Mouse (Mus musculus): Measurements from ENCODE around the gene AI854703.

Gene AI854703

DNA sequence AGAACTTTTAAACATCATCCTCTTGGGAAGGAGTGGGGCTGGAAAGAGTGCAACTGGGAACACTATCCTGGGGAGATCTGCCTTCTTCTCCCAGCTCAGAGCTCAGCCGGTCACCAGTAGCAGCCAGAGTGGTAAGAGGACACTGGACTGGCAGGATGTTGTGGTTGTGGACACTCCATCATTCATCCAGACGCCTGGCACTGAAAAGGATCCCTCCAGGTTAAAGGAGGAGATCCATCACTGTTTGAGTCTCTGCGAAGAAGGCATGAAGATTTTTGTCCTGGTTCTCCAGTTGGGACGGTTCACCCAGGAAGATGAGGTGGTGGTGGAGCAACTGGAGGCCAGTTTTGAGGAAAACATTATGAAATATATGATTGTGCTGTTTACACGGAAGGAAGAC is 32.2 kb downstream of the AI854703 start:
- no peak for DNase-seq (ENCODE audit: low read depth, low spot score)

DNA sequence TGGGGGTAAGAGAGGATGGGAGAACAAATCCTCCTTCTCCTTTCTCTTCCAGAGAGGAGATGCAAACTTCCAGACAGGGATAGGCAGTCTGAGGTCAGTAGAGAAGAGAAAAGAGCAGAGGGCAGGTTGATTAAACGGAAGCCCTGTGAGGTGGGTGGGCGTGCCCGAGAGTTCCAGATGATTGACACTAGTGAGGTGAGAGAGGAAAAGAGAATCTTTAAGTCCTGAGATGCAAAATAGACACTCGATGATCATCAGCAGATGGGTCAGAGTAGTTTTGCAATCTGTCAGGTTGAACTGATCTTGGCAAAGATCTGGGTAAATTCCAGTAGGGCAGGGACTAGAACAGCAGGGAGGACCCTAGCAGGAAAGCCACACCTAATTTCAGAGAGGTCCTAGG is 38.2 kb downstream of the AI854703 start:
- DNase-seq (ENCODE audit: low read depth, low spot score) = no peak

DNA sequence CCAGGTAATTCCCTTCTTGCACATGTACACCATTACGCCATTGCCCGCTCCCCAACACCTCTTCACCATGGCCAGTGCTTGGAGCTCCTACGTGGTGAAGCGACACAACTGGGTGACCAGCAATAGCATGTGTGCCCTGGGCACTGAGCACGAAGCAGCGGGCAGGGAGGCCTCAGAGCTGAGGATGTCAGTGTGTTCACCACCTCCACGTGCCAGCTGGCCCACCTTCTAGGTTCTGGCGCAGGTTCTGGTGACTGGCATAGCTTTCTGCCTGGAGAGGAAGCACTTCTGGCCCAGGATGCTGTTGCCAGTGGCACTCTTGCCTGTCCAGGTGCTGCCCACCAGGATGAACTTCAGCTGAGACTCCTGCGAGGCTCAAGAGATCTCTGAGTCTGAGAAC is 38.9 kb downstream of the AI854703 start:
- DNase-seq (ENCODE audit: low read depth, low spot score) = no peak

DNA sequence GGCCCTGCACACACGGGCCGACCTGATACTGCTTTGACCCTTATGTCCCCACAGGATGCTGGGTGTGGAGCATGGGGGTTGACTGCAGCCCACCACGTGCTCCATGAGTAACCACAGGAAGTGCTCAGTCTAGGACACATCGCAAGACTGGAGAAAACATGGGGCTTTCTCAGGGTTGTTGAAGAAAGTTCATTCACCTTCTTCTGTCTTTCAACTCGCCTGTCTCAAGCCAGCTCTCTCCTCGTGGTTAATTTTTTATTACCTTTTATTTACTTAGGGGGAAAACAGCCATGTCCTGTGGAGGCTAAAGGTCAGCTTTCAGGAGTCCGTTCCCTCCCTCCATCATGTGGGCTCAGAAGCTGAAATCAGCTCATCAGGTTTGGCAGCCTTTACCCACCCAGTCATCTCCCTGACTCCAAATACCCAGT is 39.6 kb downstream of the AI854703 start:
- no peak for DNase-seq (ENCODE audit: low read depth, low spot score)

DNA sequence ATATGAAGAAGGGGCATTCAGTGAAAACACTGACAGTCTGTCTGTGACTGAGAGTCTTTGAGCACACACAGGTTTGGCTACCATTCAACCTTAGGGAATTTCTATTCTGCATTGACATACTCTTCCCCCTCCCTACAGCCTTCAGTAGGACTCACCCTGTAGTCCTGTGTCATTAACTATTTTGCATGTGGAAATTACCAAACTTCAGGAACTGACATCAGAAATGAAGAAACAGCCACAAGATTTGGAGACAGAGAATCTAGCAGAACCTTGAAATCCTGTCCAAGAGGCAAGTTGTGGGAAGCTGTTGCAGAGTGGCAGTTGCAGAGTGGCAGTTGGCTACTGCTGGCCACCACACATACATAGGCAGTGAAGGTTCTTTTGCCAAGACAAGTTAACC is 41.5 kb downstream of the AI854703 start:
- DNase-seq (ENCODE audit: low read depth, low spot score) = no peak

DNA sequence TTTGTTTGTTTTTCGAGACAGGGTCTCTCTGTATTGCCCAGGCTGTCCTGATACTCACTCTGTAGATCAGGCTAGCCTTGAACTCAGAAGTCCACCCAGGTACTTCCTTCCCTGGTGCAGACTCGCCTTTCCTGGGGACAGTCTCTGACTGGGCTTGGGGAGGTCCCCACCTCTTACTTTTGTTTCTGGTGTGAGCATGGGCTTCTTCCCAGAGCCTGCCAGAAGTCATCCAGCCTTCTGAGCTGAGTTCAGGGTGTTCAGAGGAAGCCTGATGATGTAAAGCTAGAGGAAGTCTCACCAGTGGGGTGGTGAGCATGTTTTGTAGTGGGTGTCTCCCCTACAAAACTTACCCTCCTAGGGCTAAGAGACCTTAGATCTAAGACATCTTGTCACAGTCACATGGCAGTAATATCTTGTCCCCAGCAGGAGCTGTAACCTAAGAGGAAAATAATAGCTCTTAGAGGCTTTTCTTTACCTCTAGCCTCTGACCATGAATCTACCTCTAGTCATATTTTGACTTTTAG is 42.9 kb downstream of the AI854703 start:
- no peak for DNase-seq (ENCODE audit: low read depth, low spot score)

DNA sequence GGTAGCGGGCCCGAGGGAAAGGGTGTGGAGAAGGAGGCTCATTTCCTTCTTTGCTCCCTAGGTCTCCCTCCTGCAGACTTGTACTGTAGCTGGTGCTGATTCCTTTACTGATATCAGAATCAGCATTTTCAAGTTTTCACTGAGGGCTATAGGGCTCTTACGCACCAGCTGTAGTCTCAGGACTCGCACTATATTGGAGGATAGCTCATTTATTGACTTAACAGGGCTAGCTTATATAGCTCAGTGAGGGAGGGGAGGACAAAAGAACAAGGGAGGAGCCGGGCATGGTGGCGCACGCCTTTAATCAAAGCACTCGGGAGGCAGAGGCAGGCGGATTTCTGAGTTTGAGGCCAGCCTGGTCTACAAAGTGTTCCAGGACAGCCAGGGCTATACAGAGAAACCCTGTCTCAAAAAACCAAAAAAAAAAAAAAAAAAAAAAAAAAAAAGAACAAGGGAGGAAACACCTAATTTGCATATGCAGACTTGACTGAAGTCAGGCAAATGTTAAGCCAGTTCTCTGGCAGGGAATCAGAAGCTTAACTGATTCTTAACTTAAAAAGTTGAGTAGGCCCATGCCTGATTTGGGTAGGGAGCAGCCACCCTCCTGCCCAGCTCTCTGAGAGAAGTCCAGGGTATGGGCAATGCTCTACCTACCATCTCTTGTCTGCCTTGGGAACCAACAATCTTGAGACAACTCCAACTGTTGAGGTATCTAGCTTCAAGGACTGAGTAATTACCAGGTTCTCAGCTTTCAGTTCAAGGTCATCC is 47.9 kb downstream of the AI854703 start:
- no peak for DNase-seq (ENCODE audit: low read depth, low spot score)

DNA sequence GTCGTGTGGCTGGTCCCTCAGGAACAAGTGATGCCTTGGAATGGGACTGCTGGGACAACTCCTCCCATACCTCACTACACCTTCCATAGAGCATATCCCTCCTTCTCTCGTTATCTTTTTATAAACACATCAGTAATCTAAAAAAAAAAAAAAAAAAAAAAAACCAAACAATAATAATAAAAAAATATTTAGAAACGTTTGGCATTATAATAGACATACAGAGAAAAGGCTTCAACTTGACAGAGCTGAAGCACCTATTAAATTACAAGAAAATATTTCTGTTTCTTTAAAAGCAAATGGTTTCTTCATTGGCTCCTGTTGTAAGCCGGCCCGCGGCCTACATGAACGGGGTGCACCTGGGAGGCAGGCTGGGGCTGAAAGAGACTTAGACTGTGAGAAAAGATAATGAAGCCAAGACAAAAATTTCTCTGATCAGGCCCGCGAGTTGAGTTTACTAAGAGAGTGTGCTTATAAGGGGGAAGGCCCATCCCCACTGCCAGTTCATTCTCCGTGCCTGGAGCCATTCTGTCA is 48.9 kb downstream of the AI854703 start:
- no peak for DNase-seq (ENCODE audit: low read depth, low spot score)

DNA sequence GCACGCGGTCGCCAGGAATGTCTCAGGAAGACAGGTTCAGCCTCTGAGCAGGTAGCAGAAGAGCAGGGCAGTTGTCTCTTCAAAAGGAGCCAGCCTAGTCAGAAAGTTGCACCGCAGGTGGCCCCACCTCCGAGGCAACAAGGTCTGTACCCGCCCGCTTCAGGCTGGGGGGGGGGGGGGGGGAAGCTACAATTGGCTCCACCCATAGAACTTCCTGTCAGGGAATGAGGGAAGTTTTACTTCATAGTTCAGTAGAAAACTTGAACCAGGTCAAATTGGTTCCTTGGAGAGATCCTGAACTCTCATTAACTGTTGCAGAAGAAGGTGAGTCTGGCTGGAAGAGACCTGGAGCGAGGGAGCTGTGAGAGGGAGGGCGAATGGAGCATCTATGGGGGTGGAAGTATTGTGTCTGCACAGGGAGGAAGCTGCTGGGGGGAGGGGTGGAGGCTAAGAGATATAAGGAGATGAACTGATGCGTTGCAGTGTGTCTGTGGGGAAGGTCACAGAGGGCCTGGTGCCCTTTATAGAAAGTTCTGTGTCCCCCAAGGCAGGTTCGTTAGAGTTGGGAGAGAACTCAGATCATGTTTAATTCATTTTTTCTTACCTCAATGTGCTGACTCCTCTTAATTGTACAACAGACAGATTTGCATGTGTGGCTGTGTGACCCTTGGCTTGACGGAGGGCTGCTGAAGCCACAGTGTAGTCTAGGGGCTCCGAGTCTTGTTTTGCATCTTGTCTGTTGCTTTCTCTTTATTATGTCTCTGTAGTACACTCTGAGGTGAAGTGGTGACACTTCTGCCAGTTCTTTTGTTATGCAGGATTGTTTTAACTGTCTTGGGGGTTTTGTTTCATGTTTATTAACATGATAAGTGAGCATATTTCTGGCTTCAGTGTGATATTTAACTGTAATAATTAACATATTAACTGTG is 49.6 kb downstream of the AI854703 start, which contains the start of gene Gimap9:
TSS of gene Gimap9 (plus strand) at position 199 of the 929 bp plus-strand sequence.
- DNase-seq (ENCODE audit: low read depth, low spot score) = no peak

DNA sequence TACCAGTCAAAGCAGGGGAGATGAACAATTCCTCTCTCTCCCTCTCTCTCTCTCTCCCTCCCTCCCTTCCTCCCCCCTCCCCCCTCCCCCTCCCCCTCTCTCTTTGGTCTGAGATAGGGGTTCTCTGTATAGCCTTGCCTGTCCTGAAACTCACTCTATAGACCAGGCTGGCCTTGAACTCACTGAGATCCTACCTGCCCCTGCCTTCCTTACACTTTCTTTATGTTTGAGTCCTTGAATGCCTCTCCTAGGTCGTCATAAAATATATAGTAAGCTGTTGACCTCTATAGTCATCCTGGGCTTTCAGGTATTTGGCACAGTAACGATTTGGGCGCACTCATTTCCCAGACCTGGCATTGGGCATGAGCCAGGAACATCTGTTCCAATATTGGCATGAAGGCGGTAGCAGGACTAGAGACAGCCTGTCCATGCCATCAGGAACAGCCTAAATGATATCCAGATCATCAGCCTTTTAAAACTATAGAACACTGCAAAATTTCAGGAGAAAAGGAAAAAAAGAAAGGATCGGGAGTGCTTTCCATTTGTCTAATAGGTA is 50.4 kb downstream of the AI854703 start:
- DNase-seq (ENCODE audit: low read depth, low spot score) = no peak

DNA sequence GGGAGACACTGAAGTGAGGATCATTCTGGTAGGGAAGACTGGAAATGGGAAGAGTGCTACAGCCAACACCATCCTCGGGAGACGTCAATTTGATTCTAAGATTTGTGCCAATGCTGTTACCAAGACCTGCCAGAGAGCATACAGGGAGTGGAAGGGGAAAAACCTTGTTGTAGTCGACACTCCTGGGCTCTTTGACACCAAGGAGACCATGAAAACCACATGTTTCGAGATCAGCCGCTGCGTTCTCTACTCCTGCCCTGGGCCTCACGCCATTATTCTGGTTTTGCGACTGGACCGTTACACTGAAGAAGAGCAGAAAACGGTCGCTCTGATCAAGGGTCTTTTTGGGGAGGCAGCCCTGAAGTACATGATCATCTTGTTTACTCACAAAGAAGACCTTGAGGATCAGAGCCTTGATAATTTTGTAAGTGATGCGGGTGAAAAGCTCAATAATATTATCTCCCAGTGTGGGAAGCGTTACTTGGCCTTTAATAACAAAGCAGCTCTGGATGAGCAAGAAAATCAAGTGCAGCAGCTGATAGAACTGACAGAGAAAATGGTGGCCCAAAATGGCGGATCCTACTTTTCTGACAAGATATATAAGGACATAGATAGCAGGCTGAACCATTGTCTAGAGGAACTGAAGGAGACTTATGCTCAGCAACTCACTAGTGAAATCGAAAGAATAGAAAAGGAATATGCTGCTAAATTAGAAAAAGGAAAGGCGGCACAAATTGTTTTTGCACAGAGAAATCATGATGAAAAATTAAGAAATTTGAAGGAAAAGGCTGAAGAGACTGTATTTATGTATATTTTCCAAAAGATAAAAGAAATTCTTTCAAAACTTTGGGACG is 51.2 kb downstream of the AI854703 start:
- no peak for DNase-seq (ENCODE audit: low read depth, low spot score)

DNA sequence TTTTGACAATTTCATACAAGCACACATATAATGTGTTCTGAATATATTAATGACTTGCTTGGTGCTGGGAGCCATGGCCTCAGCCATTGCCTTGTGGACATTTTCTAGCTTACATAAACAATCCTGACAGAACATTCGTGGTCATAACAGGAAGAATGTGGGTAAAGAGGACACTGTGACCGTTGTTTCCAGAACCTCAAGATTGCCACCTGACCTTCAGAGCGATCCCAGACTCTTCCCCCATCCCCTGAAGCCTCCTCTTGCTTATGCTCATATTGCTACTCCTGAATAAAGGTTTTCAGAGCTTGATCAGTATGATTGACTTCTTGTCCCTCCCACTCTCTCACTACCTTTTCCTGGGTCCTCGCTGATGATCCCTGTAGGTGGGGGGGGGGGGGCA is 51.8 kb downstream of the AI854703 start:
- DNase-seq (ENCODE audit: low read depth, low spot score) = no peak

DNA sequence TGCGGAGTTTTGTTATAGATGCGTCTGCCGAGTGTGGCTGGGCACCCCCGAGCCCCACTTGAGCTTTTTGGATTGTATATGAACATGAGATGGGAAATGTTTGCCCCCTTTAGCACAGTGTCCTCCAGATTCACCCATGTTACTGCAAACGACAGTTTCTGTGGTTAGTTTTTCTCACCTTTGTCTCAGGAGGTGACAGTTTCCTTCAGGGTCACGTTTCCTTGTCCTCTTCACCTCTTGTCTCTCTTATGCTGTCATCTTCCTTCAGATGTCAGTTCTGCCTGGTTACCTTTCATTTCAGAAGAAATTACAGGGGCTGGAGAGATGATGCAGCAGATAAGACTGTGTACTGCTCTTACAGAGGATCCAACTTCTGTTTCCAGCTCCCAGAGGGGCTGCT is 53.1 kb downstream of the AI854703 start:
- DNase-seq (ENCODE audit: low read depth, low spot score) = no peak

DNA sequence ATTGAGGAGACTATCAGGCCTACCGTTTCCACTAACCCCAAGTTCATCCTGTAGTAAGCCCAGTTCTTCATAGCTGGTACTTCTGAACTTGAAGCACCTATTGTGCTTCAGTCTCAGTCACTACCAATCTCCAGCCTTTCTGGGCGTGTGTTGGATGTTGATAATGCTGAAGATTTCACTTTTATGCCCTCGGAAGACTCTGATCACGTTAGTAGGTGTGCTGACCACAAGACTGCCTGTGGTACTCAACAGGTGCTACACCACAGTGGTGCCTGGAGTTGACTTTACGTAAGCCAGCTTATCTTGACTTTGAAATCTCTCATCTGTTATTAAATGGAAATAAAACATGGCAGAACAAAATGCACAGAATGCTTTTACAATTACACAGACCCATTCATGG is 53.9 kb downstream of the AI854703 start:
- DNase-seq (ENCODE audit: low read depth, low spot score) = no peak

DNA sequence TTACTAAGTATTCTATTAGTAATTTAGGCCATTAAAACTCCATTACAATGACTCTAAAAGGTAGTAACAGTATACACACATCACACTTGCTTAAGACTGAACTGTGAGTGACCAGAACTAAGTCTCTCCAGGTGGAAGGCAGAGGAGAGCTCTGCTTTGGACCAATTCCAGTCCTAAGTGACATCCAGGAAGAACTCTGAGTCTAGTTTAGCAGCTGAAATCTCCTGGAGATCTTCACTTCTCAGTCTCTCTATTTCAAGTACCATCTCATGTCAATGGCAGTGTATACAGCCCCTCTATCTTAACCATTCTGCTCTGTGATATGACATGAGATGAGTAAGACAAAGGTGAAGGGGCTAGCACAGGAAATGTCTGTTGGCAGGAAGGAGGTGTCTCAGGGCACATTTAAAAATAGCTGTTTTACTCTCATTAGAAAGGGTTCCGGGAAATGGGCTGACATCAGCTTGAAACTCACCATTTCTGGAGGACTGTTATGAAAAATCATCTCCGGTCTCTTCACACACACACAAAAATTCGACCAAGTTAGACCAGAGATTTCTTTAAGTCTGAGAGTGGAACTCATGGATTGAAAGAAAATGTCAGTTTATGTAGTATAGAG is 55.0 kb downstream of the AI854703 start:
- no peak for DNase-seq (ENCODE audit: low read depth, low spot score)

DNA sequence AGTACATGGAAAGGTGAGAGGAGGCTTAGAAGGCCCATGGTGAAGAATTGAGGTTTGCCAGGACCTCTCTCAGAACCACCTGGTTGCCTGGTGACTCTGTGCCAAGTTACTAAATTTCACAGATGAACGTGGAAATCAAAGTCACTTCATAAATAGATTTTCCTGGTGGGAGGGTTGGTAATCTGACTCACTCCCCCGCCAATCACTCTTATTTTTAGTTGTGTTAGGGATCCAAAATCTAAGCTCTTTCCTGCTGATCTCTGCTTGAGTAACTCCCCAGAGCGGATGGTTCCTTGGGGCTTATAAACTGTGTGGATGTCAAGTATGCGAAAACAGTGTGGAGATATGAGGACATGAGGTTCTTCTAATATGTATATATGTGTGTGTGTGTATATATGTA is 55.7 kb downstream of the AI854703 start:
- no peak for DNase-seq (ENCODE audit: low read depth, low spot score)
